Mouse (Mus musculus) spleen, adult 2 months (tissue): ENCODE data around the gene Amy2a4.
"Not testable (repeated sequence)": the region's sequence is repeated elsewhere in the genome, so short reads cannot be mapped to it uniquely, and the experiment has no call there.

Source experiments
- CTCF ChIP-seq: fragments of 200-500 bp; IDR thresholded peaks from 2 replicates; pipeline ENCODE4 v1.5.1; 2011; ENCODE audit warnings: mild to moderate bottlenecking, inconsistent platforms; ENCODE audit not compliant: insufficient read depth, insufficient read length, insufficient replicate concordance; ENCODE audit errors: extremely low read depth
- POLR2A ChIP-seq: fragments of 200-500 bp; IDR thresholded peaks from 2 replicates; pipeline ENCODE4 v1.6.1; 2011; ENCODE audit warnings: low read depth, low read length, inconsistent platforms

DNA sequence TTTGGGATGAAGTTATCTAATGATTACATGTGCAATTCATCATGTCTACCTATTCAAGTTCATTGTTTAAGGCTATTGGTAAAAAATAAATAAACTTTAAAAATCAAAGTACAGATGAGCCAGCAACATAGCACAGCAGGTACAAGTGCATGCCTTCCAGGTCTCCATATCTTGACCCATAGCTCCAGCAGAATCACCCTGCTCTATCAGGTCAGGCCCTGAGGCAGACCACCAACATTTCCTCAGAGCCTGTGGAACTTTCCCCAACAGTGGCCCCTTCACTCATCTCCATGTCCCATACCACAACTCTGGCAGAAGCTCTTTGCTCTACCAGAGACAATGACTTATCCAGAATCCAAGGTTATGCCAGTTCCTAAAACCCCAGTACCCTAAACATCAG lies 11.0 kb downstream of the Amy2a4 start:
- not testable (repeated sequence) for TF ChIP-seq CTCF, POLR2A
